Mouse (Mus musculus): ENCODE measurements around the gene Fam155a. TPM values are rescaled to one million over a fixed set of nuclear protein-coding genes. Genes with fewer than 3 reads are reported as not detected.

Gene Fam155a
- polyA plus RNA-seq, 2 experiments, result 1.1 to 2.1 TPM

DNA sequence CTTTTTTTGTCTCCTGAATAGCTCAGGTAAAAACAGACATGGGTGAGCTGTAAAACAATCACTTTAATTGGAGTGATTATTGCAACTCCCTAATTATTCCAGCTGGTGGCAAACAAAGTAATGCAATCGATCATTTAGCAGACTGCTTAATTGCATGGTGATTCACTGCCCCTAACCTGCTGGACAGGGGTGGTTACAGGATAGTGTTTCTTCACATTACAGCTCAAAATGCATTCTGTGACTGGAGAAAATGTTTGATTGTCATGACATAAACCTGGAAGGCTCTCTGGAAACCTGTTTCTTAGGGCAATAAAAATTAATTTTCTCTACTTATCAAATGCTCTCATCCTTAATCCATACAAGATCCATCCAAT lies 276.7 kb downstream of the Fam155a start:
- DNase-seq (ENCODE audit: low spot score) (no peak), ATAC-seq (ENCODE audit: low FRiP score, low read depth) (no peak)
- TF ChIP-seq POLR2A (IDR thresholded peaks at IDR 0.05; ENCODE audit: borderline replicate concordance, extremely low read depth, insufficient read depth, insufficient read length), result no peak
- Histone ChIP-seq H3K9me3 (ENCODE audit: control insufficient read depth, low read length) (no peaks in the 10 kb centered on the region), H3K36me3 (ENCODE audit: control insufficient read depth, insufficient read depth, low read length) (no peaks in the 10 kb centered on the region), H3K27ac (replicated peaks; ENCODE audit: low read depth, low read length) (no peak overlapping the region), H3K4me1 (ENCODE audit: control insufficient read depth, insufficient read depth, low read length) (no peaks in the 10 kb centered on the region), H3K4me3 (replicated peaks; ENCODE audit: low read length) (no peak overlapping the region), H3K27me3 (ENCODE audit: control insufficient read depth, insufficient read depth, low read length) (no peaks in the 10 kb centered on the region), H3K4me2 (replicated peaks; ENCODE audit: low read depth, low read length, severe bottlenecking) (no peak overlapping the region), H3K9ac (ENCODE audit: low read depth, low read length, severe bottlenecking) (no peak overlapping the region)
- 15% methylated on average over 1 of the region's 1 CpGs for WGBS

DNA sequence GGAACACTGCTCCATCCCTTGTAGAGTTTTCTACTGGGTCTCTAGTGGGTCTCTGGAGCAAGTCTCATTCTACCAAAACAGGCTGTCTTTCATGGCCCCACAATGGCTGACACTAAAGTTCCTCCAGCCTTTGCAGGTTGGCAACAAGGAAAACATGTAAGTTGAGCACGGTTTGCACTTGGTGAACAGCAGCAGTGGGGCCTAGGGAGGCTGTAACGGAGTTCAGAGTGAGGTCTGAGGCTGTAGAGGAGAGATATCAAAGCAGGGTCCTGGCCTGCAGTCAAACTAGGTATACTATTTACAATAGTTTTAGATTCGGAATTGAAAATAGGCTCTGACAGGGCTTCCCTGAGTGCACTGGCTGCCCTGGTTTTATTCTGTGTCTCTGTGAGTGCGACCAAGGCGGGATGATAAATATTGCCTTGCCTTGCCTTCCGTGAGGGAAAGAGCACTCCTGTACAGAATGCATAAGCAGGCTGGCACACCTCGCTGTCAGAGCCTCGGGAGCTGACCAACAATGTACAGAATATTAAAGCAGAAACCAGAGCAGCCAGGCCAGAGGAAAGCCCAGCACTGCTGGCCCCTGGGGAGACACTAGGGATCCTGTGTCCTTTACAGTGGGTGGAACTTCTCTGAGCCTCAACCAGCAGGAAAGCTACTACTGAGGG lies 277.3 kb downstream of the Fam155a start:
- H3K27me3 ChIP-seq (ENCODE audit: control insufficient read depth, insufficient read depth, low read length), result no peaks in the 10 kb centered on the region
- TF ChIP-seq POLR2A (IDR thresholded peaks at IDR 0.05; ENCODE audit: borderline replicate concordance, extremely low read depth, insufficient read depth, insufficient read length), result no peak
- ATAC-seq (ENCODE audit: low FRiP score, low read depth) (no peak), DNase-seq (ENCODE audit: low spot score) (no peak)
- WGBS, result 55% methylated on average over 8 of the region's 8 CpGs
- H3K9ac ChIP-seq (ENCODE audit: low read depth, low read length, severe bottlenecking), result no peak overlapping the region
- H3K9me3 ChIP-seq (ENCODE audit: control insufficient read depth, low read length), result no peaks in the 10 kb centered on the region
- no peaks in the 10 kb centered on the region for H3K4me1 ChIP-seq (ENCODE audit: control insufficient read depth, insufficient read depth, low read length)
- H3K4me2 ChIP-seq (replicated peaks; ENCODE audit: low read depth, low read length, severe bottlenecking), result no peak overlapping the region
- no peak overlapping the region for H3K27ac ChIP-seq (replicated peaks; ENCODE audit: low read depth, low read length)
- no peaks in the 10 kb centered on the region for H3K36me3 ChIP-seq (ENCODE audit: control insufficient read depth, insufficient read depth, low read length)
- H3K4me3 ChIP-seq (replicated peaks; ENCODE audit: low read length), result no peak overlapping the region

GRCm38 (mm10) chr8:9482565-9482964 lies 288.4 kb downstream of the Fam155a start:
- Histone ChIP-seq H3K27me3 (ENCODE audit: control insufficient read depth, insufficient read depth, low read length) (no peaks in the 10 kb centered on the region), H3K4me3 (replicated peaks; ENCODE audit: low read length) (no peak overlapping the region), H3K4me1 (ENCODE audit: control insufficient read depth, insufficient read depth, low read length) (no peaks in the 10 kb centered on the region), H3K4me2 (replicated peaks; ENCODE audit: low read depth, low read length, severe bottlenecking) (no peak overlapping the region), H3K9ac (ENCODE audit: low read depth, low read length, severe bottlenecking) (no peak overlapping the region), H3K9me3 (ENCODE audit: control insufficient read depth, low read length) (no peaks in the 10 kb centered on the region), H3K36me3 (ENCODE audit: control insufficient read depth, insufficient read depth, low read length) (no peaks in the 10 kb centered on the region), H3K27ac (replicated peaks; ENCODE audit: low read depth, low read length) (no peak overlapping the region)
- no peak for ATAC-seq (ENCODE audit: low FRiP score, low read depth)
- 83% methylated on average over 5 of the region's 5 CpGs for WGBS
- no peak for DNase-seq (ENCODE audit: low spot score)
- TF ChIP-seq POLR2A (IDR thresholded peaks at IDR 0.05; ENCODE audit: borderline replicate concordance, extremely low read depth, insufficient read depth, insufficient read length), result no peak

DNA sequence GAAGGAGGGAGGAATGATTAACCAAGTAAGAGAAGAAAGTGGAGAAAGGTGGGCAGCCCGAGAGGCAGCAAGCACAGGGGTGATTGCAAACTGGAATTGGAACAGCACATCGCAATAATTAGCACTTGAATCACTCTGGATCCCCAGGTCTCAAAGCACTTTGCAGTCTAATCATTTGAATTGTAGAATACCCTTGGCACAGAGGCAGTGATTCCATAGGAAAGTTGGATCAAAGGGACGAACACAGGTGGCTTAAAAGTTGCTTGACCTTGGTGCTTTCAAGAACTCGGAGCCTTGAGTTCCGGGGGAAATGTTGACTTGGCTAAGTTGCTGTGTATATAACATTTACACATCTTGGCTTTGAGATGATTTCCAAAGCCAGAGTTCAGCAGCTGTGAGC lies 299.7 kb downstream of the Fam155a start:
- H3K4me3 ChIP-seq (replicated peaks; ENCODE audit: low read length), result no peak overlapping the region
- H3K9me3 ChIP-seq (ENCODE audit: control insufficient read depth, low read length), result no peaks in the 10 kb centered on the region
- no peak for ATAC-seq (ENCODE audit: low FRiP score, low read depth)
- no peak for TF ChIP-seq POLR2A (IDR thresholded peaks at IDR 0.05; ENCODE audit: borderline replicate concordance, extremely low read depth, insufficient read depth, insufficient read length)
- DNase-seq (ENCODE audit: low spot score), result no peak
- H3K27me3 ChIP-seq (ENCODE audit: control insufficient read depth, insufficient read depth, low read length), result no peaks in the 10 kb centered on the region
- H3K9ac ChIP-seq (ENCODE audit: low read depth, low read length, severe bottlenecking), result no peak overlapping the region
- no peaks in the 10 kb centered on the region for H3K36me3 ChIP-seq (ENCODE audit: control insufficient read depth, insufficient read depth, low read length)
- no peaks in the 10 kb centered on the region for H3K4me1 ChIP-seq (ENCODE audit: control insufficient read depth, insufficient read depth, low read length)
- H3K27ac ChIP-seq (replicated peaks; ENCODE audit: low read depth, low read length), result no peak overlapping the region
- WGBS, result 71% methylated on average over 5 of the region's 5 CpGs
- no peak overlapping the region for H3K4me2 ChIP-seq (replicated peaks; ENCODE audit: low read depth, low read length, severe bottlenecking)

DNA sequence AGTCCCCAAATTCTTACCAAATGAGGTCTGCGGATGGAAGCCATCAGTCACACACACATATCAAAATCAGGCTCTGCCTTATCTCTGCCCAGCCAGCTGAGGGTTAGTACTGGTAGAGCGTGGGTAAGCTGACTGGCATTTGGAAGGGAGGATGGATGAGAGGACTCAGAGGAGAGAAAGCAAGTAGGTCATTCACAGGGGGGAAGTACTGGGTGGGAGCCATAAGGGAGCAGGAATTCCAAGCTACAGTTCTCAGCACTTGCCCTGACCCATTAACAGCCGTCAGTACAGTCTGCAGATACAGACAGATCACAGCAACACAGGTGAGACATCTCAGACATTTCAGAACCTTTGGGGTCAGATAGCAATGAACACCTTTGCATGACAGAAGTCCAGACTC lies 300.8 kb downstream of the Fam155a start:
- H3K9ac ChIP-seq (ENCODE audit: low read depth, low read length, severe bottlenecking), result no peak overlapping the region
- no peaks in the 10 kb centered on the region for H3K4me1 ChIP-seq (ENCODE audit: control insufficient read depth, insufficient read depth, low read length)
- ATAC-seq (ENCODE audit: low FRiP score, low read depth) (no peak), DNase-seq (ENCODE audit: low spot score) (no peak)
- H3K27me3 ChIP-seq (ENCODE audit: control insufficient read depth, insufficient read depth, low read length), result no peaks in the 10 kb centered on the region
- H3K4me2 ChIP-seq (replicated peaks; ENCODE audit: low read depth, low read length, severe bottlenecking), result no peak overlapping the region
- no peaks in the 10 kb centered on the region for H3K9me3 ChIP-seq (ENCODE audit: control insufficient read depth, low read length)
- WGBS, result 71% methylated on average over 3 of the region's 3 CpGs
- no peak overlapping the region for H3K4me3 ChIP-seq (replicated peaks; ENCODE audit: low read length)
- no peaks in the 10 kb centered on the region for H3K36me3 ChIP-seq (ENCODE audit: control insufficient read depth, insufficient read depth, low read length)
- H3K27ac ChIP-seq (replicated peaks; ENCODE audit: low read depth, low read length), result no peak overlapping the region
- TF ChIP-seq POLR2A (IDR thresholded peaks at IDR 0.05; ENCODE audit: borderline replicate concordance, extremely low read depth, insufficient read depth, insufficient read length), result no peak

DNA sequence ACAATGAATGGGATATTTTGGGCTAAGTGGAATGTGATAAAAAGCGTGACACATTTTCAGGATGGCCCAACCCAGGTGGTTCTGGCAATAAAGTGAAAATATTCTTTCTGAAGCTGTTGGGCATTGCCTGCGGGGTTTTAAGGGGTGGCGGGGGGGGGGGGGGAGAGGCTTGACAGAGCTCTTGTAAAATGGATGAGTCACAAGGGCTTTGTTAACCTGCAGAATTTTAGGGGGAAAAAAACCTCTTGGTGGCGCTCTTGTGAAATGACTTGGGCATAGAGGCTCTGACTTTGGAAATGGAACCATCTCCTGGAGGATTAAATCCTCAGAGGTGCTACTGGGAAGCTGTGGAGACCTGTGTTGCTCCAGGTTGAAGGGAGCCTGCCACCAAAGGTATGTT lies 309.9 kb downstream of the Fam155a start:
- ATAC-seq (ENCODE audit: low FRiP score, low read depth), result no peak
- H3K27me3 ChIP-seq (ENCODE audit: control insufficient read depth, insufficient read depth, low read length), result no peaks in the 10 kb centered on the region
- H3K36me3 ChIP-seq (ENCODE audit: control insufficient read depth, insufficient read depth, low read length), result no peaks in the 10 kb centered on the region
- TF ChIP-seq POLR2A (IDR thresholded peaks at IDR 0.05; ENCODE audit: borderline replicate concordance, extremely low read depth, insufficient read depth, insufficient read length), result no peak
- H3K4me1 ChIP-seq (ENCODE audit: control insufficient read depth, insufficient read depth, low read length), result no peaks in the 10 kb centered on the region
- no peak overlapping the region for H3K9ac ChIP-seq (ENCODE audit: low read depth, low read length, severe bottlenecking)
- WGBS, result 34% methylated on average over 4 of the region's 4 CpGs
- H3K9me3 ChIP-seq (ENCODE audit: control insufficient read depth, low read length), result no peaks in the 10 kb centered on the region
- H3K4me2 ChIP-seq (replicated peaks; ENCODE audit: low read depth, low read length, severe bottlenecking), result no peak overlapping the region
- H3K27ac ChIP-seq (replicated peaks; ENCODE audit: low read depth, low read length), result no peak overlapping the region
- DNase-seq (ENCODE audit: low spot score), result no peak
- no peak overlapping the region for H3K4me3 ChIP-seq (replicated peaks; ENCODE audit: low read length)
